Mouse (Mus musculus) forebrain, postnatal 0 days (tissue): ENCODE measurements at regions not wholly inside any gene's neighbourhood (a gene's known extent, or its start where the extent isn't known, plus 50 kb on each side); places are given as distances from the start of the nearest gene placed in this dataset.

Experiments used
- ATAC-seq: fragments of 200-750 bp; cut with Nextera tagmentation; 2 replicates; pipeline ENCODE4 v1.8.0; 2017; ENCODE audit warnings: mild to moderate bottlenecking, moderate library complexity
- DNase-seq: peaks from one replicate; pipeline ENCODE4 v3.0.0-alpha.2; 2015
- H3K27ac ChIP-seq: fragments of 300-500 bp; sonication (generic); 2 replicates; pipeline ENCODE4 v1.5.1; 2014; ENCODE audit warnings: low read depth, mild to moderate bottlenecking, antibody characterized with exemption, low read length, moderate library complexity, mixed read lengths
- H3K27me3 ChIP-seq: fragments of 300-500 bp; sonication (generic); 2 replicates; pipeline ENCODE4 v1.6.1; 2014; ENCODE audit warnings: mild to moderate bottlenecking, low read length, mixed read lengths; ENCODE audit not compliant: insufficient read depth
- H3K36me3 ChIP-seq: fragments of 300-500 bp; sonication (generic); 2 replicates; pipeline ENCODE4 v1.6.1; 2014; ENCODE audit warnings: mild to moderate bottlenecking, moderate library complexity; ENCODE audit not compliant: insufficient read depth
- H3K4me1 ChIP-seq: fragments of 300-500 bp; sonication (generic); 2 replicates; pipeline ENCODE4 v1.6.1; 2014; ENCODE audit warnings: antibody characterized with exemption; ENCODE audit not compliant: insufficient read depth
- H3K4me2 ChIP-seq: fragments of 300-500 bp; sonication (generic); 2 replicates; pipeline ENCODE4 v1.6.1; 2014; ENCODE audit warnings: low read depth, mild to moderate bottlenecking, moderate library complexity
- H3K4me3 ChIP-seq: fragments of 300-500 bp; sonication (generic); 2 replicates; pipeline ENCODE4 v1.5.1; 2014; ENCODE audit warnings: low read depth, low read length, mixed read lengths
- H3K9ac ChIP-seq: fragments of 300-500 bp; sonication (generic); 2 replicates; pipeline ENCODE4 v1.6.1; 2014; ENCODE audit warnings: mild to moderate bottlenecking
- H3K9me3 ChIP-seq: fragments of 300-500 bp; sonication (generic); 2 replicates; pipeline ENCODE4 v1.6.1; 2016; ENCODE audit warnings: low read length
- CTCF ChIP-seq: sonication (generic); IDR thresholded peaks from 2 replicates; pipeline ENCODE4 v1.5.1; 2016; ENCODE audit warnings: antibody characterized with exemption, control low read depth, low read depth
- WGBS: fragments of 180-500 bp; shearing (Covaris S2); extraction: QIAGEN DNeasy Blood & Tissue Kit; methylation state at CpG from one replicate; pipeline ENCODE4 v1.1.7; 2014; 5-methylcytosine and 5-hydroxymethylcytosine counted together

DNA sequence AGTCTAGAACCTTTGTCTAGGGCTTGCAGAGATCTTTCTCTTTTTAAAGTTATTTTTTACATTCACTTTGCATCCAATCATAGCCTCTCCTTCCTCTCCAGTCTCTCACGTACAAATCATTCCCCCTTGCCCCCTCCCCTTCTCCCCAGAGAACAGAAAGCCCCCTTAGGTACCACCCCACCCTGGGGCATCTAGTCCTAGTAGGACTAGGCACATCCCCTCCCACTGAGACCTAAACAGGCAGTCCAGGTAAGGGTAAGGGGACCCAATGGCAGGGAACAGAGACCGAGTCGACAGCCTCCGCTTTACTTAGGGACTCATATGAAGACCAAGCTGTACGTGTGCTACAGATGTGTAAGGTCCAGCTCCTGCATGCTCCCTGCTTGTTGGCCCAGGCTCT, 59.3 kb upstream of the D16Ertd472e start:
- no peak for ATAC-seq
- WGBS = 85% methylated on average over 5 of the region's 5 CpGs
- no peaks in the 10 kb centered on the region for H3K27me3 ChIP-seq
- no peaks in the 10 kb centered on the region for H3K4me1 ChIP-seq
- no peaks in the 10 kb centered on the region for H3K36me3 ChIP-seq
- no peak for DNase-seq
- H3K9ac ChIP-seq = no peak overlapping the region
- no peak overlapping the region for H3K4me3 ChIP-seq
- H3K4me2 ChIP-seq = no peak overlapping the region
- no peak for TF ChIP-seq CTCF
- H3K27ac ChIP-seq = no peak overlapping the region
- H3K9me3 ChIP-seq = no peaks in the 10 kb centered on the region

DNA sequence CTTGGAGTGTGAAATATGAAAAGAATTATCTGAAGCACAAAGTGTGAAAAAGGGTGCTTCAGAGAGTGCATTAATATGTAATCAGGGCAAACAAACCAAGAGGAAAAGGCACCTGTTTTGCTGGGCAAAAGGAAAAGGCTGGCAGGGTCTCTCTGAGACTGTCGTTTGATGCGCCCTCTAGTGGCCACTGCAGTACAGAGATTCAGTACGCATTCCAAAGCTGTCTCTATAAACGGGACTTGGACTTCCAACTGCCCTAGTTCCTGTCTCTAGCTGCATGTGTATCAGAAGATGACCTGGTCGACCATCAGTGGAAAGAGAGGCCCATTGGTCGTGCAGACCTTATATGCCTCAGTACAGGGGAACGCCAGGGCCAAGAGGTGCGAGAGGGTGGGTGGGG, 58.7 kb upstream of the D16Ertd472e start:
- H3K4me2 ChIP-seq = no peak overlapping the region
- no peaks in the 10 kb centered on the region for H3K9me3 ChIP-seq
- 25% methylated on average over 8 of the region's 8 CpGs for WGBS
- no peak overlapping the region for H3K4me3 ChIP-seq
- no peak overlapping the region for H3K9ac ChIP-seq
- H3K27me3 ChIP-seq = no peaks in the 10 kb centered on the region
- no peak overlapping the region for H3K27ac ChIP-seq
- peak; percentile 74; the same call in 1 of the 2 replicates for ATAC-seq
- no peaks in the 10 kb centered on the region for H3K36me3 ChIP-seq
- DNase-seq = peak; percentile 84
- peak; percentile 90 for TF ChIP-seq CTCF
- H3K4me1 ChIP-seq = no peaks in the 10 kb centered on the region

DNA sequence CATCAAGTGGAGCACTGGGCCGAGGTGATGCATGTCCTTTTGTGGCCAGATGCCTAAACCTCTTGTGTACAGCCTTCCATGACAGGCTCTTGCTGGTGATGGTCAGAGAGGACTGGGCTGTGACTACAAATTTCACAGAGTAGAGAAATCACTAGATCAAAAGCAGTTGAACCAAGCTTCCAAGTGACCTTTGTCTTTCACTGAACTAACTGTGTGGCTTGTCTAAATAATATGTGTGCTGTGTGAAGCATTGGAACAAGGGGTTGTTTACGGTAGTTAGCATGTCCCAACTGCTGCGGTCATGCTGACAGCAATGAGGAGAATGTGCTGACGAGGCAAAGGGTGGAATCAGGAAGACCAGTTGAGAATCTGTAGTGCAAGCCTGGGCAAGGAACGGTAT, 55.3 kb upstream of the D16Ertd472e start:
- 85% methylated on average over 5 of the region's 5 CpGs for WGBS
- no peak overlapping the region for H3K9ac ChIP-seq
- no peak overlapping the region for H3K4me2 ChIP-seq
- ATAC-seq (no peak), DNase-seq (no peak)
- TF ChIP-seq CTCF = no peak
- H3K4me3 ChIP-seq = no peak overlapping the region
- no peak overlapping the region for H3K27ac ChIP-seq
- H3K4me1 ChIP-seq = no peaks in the 10 kb centered on the region
- H3K36me3 ChIP-seq = no peaks in the 10 kb centered on the region
- H3K9me3 ChIP-seq = no peaks in the 10 kb centered on the region
- H3K27me3 ChIP-seq = no peaks in the 10 kb centered on the region

DNA sequence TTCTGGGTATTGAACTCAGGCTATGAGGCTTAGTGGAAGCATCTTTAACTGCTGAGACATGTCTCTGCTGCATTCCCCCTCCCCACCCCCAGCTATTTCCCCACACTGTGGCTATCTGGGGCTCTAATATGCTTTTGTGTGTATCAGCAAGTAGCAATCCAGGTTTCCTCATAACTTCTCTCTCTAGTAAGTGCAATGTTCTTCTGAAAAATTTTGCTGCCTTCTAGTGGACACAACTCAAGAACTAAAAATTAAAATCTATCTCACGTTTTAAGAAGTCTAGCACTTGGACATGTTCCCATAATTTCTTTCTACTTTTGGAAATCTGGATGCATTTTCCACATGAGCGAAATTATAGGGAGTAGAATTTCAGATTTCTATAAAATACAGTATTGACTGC, 50.3 kb upstream of the D16Ertd472e start:
- peak; percentile 53 for TF ChIP-seq CTCF
- H3K27me3 ChIP-seq = no peaks in the 10 kb centered on the region
- no peak for ATAC-seq
- H3K9ac ChIP-seq = no peak overlapping the region
- H3K36me3 ChIP-seq = no peaks in the 10 kb centered on the region
- no peak overlapping the region for H3K4me2 ChIP-seq
- no peaks in the 10 kb centered on the region for H3K4me1 ChIP-seq
- WGBS = 48% methylated on average over 2 of the region's 2 CpGs
- H3K9me3 ChIP-seq = no peaks in the 10 kb centered on the region
- peak; percentile 39 for DNase-seq
- H3K4me3 ChIP-seq = no peak overlapping the region
- no peak overlapping the region for H3K27ac ChIP-seq
